Mouse (Mus musculus): ENCODE data around the gene Ucp1. TPM values are rescaled to one million over a fixed set of nuclear protein-coding genes. Genes with fewer than 3 reads are reported as not detected.
"Not testable (repeated sequence)": the region's sequence is repeated elsewhere in the genome, so short reads cannot be mapped to it uniquely, and the experiment has no call there.

The Ucp1 gene
- polyA plus RNA-seq, 1 experiment from 2014 or later = not detected

DNA sequence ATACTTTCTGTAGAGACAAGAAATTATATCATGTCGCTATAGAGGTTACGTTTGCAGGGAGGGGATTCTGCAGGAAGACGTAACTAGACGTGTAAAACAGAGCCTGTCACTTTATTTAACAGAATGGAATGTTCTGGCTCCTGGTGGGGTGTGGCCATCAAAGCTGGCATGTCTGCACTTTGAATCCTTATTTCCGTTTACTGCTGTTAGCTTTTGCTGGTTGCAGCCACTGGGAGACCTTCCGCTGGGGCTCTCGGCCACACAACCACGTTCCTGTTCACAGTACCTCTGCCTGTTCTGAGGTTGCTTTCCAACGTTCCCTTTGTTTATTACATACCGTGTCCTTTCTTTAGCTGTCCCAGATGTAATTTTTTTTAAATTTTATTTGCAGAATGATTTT, 17.7 kb upstream of the Ucp1 start:
- no peaks in the 10 kb centered on the region for H3K27me3 ChIP-seq (ENCODE audit: control insufficient read depth, insufficient read depth, low read length)
- ATAC-seq (ENCODE audit: low FRiP score) (no peak), DNase-seq (ENCODE audit: low spot score) (no peak)
- H3K9ac ChIP-seq (ENCODE audit: low read depth, low read length) = no peak overlapping the region
- no peaks in the 10 kb centered on the region for H3K36me3 ChIP-seq (ENCODE audit: control insufficient read depth, insufficient read depth, low read length)
- H3K27ac ChIP-seq (ENCODE audit: low read depth, low read length) = no peak overlapping the region
- no peak overlapping the region for H3K4me3 ChIP-seq (ENCODE audit: low read depth, low read length)
- whole genome bisulfite sequencing = 84% methylated on average over 10 of the region's 10 CpGs
- H3K9me3 ChIP-seq (ENCODE audit: control insufficient read depth, low read length) = no peaks in the 10 kb centered on the region
- no peak overlapping the region for H3K4me2 ChIP-seq (replicated peaks; ENCODE audit: low read depth, low read length)
- no peaks in the 10 kb centered on the region for H3K4me1 ChIP-seq (replicated peaks; ENCODE audit: control insufficient read depth, insufficient read depth, low read length)

DNA sequence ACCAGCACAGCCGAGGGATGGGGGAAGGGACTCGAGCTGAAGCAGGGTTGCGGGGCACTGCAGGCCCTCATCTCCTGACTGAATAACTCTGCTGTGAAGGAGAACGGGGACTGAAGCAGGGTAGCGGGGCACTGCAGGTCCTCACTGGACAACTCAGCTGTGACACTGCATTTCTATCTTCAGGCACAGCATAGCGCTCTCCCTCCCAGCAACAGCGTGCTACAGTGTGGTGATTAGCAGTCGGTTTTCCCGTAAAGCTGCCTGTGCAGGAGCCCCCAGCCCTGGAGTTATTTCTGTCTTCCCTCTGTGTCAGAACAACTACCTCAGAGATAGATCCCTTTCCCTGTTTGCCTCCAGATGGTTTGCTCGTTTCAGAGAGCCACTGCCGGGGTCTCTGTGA, 15.7 kb upstream of the Ucp1 start:
- Histone ChIP-seq H3K27ac (ENCODE audit: low read depth, low read length) (no peak overlapping the region), H3K4me1 (replicated peaks; ENCODE audit: control insufficient read depth, insufficient read depth, low read length) (no peaks in the 10 kb centered on the region), H3K4me2 (replicated peaks; ENCODE audit: low read depth, low read length) (no peak overlapping the region), H3K9ac (ENCODE audit: low read depth, low read length) (no peak overlapping the region), H3K4me3 (ENCODE audit: low read depth, low read length) (no peak overlapping the region), H3K9me3 (ENCODE audit: control insufficient read depth, low read length) (no peaks in the 10 kb centered on the region), H3K27me3 (ENCODE audit: control insufficient read depth, insufficient read depth, low read length) (no peaks in the 10 kb centered on the region), H3K36me3 (ENCODE audit: control insufficient read depth, insufficient read depth, low read length) (no peaks in the 10 kb centered on the region)
- WGBS = 62% methylated on average over 11 of the region's 11 CpGs
- ATAC-seq (ENCODE audit: low FRiP score) (no peak), DNase-seq (ENCODE audit: low spot score) (no peak)

DNA sequence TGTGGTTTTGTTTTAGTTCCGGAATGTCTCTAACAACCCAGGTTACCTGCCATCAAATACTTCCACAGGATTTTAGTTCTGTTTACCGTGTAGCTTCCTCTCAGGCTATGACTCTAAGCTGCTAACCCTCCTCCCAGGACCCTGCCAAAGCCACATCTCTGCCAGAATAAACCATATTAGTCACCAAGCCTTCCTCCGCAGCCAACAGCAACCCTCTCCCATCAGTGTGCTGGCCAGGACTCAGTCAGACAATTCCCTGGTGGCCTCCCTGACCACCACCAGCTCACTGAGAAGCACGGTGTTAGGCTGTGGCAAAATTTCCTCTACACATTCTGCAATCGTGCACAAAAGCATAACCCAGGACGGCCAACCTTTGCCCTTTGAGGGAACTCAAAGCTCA, 11.7 kb upstream of the Ucp1 start:
- no peak for DNase-seq (ENCODE audit: low spot score)
- ATAC-seq (ENCODE audit: low FRiP score) = no peak
- WGBS = 84% methylated on average over 6 of the region's 6 CpGs

DNA sequence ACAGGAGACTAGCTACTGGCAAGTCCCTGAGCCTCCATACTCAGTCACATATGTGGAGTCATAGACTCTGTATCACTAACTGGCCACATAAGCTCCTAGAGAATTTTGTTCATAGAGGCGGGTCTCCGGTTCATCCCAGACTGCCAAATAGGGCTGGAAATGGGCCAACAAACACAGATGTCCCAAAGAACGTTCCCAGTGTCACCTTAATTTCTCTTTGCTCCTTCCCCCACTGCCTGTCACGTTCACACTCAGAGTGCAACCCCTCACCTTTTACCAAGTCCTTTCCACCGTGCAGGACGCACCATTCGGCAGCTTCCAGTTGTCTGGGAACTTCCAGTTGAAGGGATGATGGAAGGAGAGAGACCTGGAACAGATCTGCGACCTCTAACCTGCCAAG, 4.8 kb upstream of the Ucp1 start:
- Histone ChIP-seq H3K9me3 (ENCODE audit: control insufficient read depth, low read length) (no peaks in the 10 kb centered on the region), H3K4me3 (ENCODE audit: low read depth, low read length) (no peak overlapping the region), H3K27me3 (ENCODE audit: control insufficient read depth, insufficient read depth, low read length) (0 out of 2 replicates have a peak, but pooled peaks cover 4% of the 10 kb centered on the region), H3K27ac (ENCODE audit: low read depth, low read length) (no peak overlapping the region), H3K4me1 (replicated peaks; ENCODE audit: control insufficient read depth, insufficient read depth, low read length) (no peaks in the 10 kb centered on the region), H3K4me2 (replicated peaks; ENCODE audit: low read depth, low read length) (no peak overlapping the region), H3K9ac (ENCODE audit: low read depth, low read length) (no peak overlapping the region), H3K36me3 (ENCODE audit: control insufficient read depth, insufficient read depth, low read length) (no peaks in the 10 kb centered on the region)
- 85% methylated on average over 8 of the region's 8 CpGs for WGBS
- DNase-seq (ENCODE audit: low spot score) (no peak), ATAC-seq (ENCODE audit: low FRiP score) (no peak)

More for the DNA sequence above, 11.7 kb upstream of the Ucp1 start:
- no peaks in the 10 kb centered on the region for H3K36me3 ChIP-seq (ENCODE audit: control insufficient read depth, insufficient read depth, low read length)
- no peak overlapping the region for H3K4me2 ChIP-seq (replicated peaks; ENCODE audit: low read depth, low read length)
- no peak overlapping the region for H3K4me3 ChIP-seq (ENCODE audit: low read depth, low read length)
- H3K9me3 ChIP-seq (ENCODE audit: control insufficient read depth, low read length) = no peaks in the 10 kb centered on the region
- H3K4me1 ChIP-seq (replicated peaks; ENCODE audit: control insufficient read depth, insufficient read depth, low read length) = no peaks in the 10 kb centered on the region
- no peak overlapping the region for H3K27ac ChIP-seq (ENCODE audit: low read depth, low read length)
- no peak overlapping the region for H3K9ac ChIP-seq (ENCODE audit: low read depth, low read length)
- no peaks in the 10 kb centered on the region for H3K27me3 ChIP-seq (ENCODE audit: control insufficient read depth, insufficient read depth, low read length)

DNA sequence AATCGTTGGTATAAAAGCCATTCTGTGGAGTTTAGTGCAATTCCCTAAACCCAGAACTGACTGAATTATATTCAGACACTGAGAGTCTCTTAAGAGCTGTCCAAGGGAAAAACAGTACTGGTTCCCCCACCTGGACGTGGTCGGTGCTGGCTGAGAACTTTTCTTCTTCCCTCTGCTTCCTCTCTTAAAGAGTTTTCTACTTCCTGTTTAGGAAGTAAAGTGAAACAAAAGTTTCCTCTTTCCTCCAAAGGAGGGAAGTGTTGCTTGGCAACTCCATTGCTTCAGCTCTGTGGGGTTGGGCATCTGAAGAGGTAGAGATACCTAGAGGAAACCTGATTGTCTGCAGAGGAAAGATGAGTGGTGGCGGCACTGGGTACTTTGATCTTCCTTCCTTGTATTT, 7.2 kb downstream of the Ucp1 start:
- ATAC-seq (ENCODE audit: low FRiP score) (no peak), DNase-seq (ENCODE audit: low spot score) (no peak)
- 83% methylated on average over 4 of the region's 4 CpGs for WGBS
- no peaks in the 10 kb centered on the region for H3K36me3 ChIP-seq (ENCODE audit: control insufficient read depth, insufficient read depth, low read length)
- no peak overlapping the region for H3K9ac ChIP-seq (ENCODE audit: low read depth, low read length)
- H3K4me2 ChIP-seq (replicated peaks; ENCODE audit: low read depth, low read length) = no peak overlapping the region
- H3K27me3 ChIP-seq (ENCODE audit: control insufficient read depth, insufficient read depth, low read length) = no peaks in the 10 kb centered on the region
- no peak overlapping the region for H3K4me3 ChIP-seq (ENCODE audit: low read depth, low read length)
- H3K4me1 ChIP-seq (replicated peaks; ENCODE audit: control insufficient read depth, insufficient read depth, low read length) = no peaks in the 10 kb centered on the region
- H3K27ac ChIP-seq (ENCODE audit: low read depth, low read length) = no peak overlapping the region
- H3K9me3 ChIP-seq (ENCODE audit: control insufficient read depth, low read length) = no peaks in the 10 kb centered on the region

DNA sequence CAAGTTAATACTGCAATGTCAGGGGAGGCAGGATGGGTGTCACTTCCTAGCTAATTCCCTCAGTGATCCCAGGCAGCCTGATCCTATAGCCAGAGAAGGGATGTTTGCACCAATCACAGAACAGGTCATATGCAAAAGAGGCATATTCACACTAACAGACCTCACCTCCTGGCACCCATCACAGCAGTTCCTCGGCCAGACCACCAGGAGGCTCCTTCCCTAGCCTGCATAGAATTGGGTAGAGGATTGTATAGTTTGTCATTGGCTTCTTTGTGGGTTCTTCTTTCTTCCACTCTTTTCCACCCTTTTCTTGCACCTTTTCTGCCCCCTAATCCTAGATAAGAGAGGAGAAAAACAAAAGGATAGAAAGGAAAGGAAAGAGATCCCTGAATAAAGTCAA, 10.0 kb downstream of the Ucp1 start:
- H3K9ac ChIP-seq (ENCODE audit: low read depth, low read length) = no peak overlapping the region
- ATAC-seq (ENCODE audit: low FRiP score) (no peak), DNase-seq (ENCODE audit: low spot score) (no peak)
- no peaks in the 10 kb centered on the region for H3K9me3 ChIP-seq (ENCODE audit: control insufficient read depth, low read length)
- H3K36me3 ChIP-seq (ENCODE audit: control insufficient read depth, insufficient read depth, low read length) = no peaks in the 10 kb centered on the region
- H3K4me3 ChIP-seq (ENCODE audit: low read depth, low read length) = no peak overlapping the region
- WGBS = 38% methylated on average over 1 of the region's 1 CpGs
- H3K27ac ChIP-seq (ENCODE audit: low read depth, low read length) = no peak overlapping the region
- H3K27me3 ChIP-seq (ENCODE audit: control insufficient read depth, insufficient read depth, low read length) = no peaks in the 10 kb centered on the region
- no peak overlapping the region for H3K4me2 ChIP-seq (replicated peaks; ENCODE audit: low read depth, low read length)
- no peaks in the 10 kb centered on the region for H3K4me1 ChIP-seq (replicated peaks; ENCODE audit: control insufficient read depth, insufficient read depth, low read length)

DNA sequence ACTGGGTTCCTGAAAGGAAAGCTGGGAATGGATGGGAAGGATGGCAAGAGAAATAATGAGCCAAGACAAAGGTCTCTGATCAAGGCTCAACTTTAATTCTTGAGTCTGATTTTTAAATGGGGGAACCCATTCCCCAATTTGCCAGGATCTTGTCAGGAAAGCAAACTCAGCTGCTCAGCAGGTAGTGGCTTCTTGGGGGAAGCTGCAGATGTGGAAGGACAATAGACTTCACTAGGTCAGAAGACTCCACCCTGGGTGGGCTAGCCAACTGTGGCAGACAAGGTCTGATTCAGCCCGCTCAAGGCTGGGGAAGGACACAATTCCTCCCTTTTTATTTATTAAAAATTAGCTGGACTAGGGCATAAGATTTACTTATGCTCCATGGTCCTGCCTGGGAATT, 14.8 kb downstream of the Ucp1 start:
- ATAC-seq (ENCODE audit: low FRiP score) (no peak), DNase-seq (ENCODE audit: low spot score) (no peak)
- no peak overlapping the region for H3K4me2 ChIP-seq (replicated peaks; ENCODE audit: low read depth, low read length)
- H3K27ac ChIP-seq (ENCODE audit: low read depth, low read length) = no peak overlapping the region
- no peak overlapping the region for H3K4me3 ChIP-seq (ENCODE audit: low read depth, low read length)
- no peaks in the 10 kb centered on the region for H3K36me3 ChIP-seq (ENCODE audit: control insufficient read depth, insufficient read depth, low read length)
- H3K27me3 ChIP-seq (ENCODE audit: control insufficient read depth, insufficient read depth, low read length) = no peaks in the 10 kb centered on the region
- no peaks in the 10 kb centered on the region for H3K4me1 ChIP-seq (replicated peaks; ENCODE audit: control insufficient read depth, insufficient read depth, low read length)
- WGBS = 100% methylated on average over 1 of the region's 1 CpGs
- H3K9me3 ChIP-seq (ENCODE audit: control insufficient read depth, low read length) = no peaks in the 10 kb centered on the region
- no peak overlapping the region for H3K9ac ChIP-seq (ENCODE audit: low read depth, low read length)

DNA sequence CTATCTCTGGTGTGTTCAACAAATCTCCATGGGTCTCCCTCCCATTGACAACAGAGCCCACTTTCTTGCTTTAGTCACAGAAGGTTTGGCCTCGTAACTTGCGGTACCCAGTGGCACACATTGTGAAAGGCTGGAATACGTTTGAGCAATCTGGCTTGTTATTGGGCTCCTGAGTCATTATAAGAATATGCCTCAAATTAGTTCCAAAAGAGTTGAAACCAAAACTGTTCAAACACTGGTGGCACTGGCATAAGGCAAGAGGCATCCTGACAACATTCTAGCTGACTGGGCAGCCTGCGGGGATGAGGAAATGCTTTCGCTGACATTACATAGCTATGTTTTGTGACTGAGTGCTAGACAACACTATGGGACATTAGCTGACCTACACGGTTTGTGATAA, 19.7 kb downstream of the Ucp1 start:
- Histone ChIP-seq H3K9ac (ENCODE audit: low read depth, low read length) (no peak overlapping the region), H3K27ac (ENCODE audit: low read depth, low read length) (no peak overlapping the region), H3K4me3 (ENCODE audit: low read depth, low read length) (no peak overlapping the region), H3K4me1 (replicated peaks; ENCODE audit: control insufficient read depth, insufficient read depth, low read length) (no peaks in the 10 kb centered on the region), H3K9me3 (ENCODE audit: control insufficient read depth, low read length) (no peaks in the 10 kb centered on the region), H3K36me3 (ENCODE audit: control insufficient read depth, insufficient read depth, low read length) (no peaks in the 10 kb centered on the region), H3K27me3 (ENCODE audit: control insufficient read depth, insufficient read depth, low read length) (no peaks in the 10 kb centered on the region), H3K4me2 (replicated peaks; ENCODE audit: low read depth, low read length) (no peak overlapping the region)
- ATAC-seq (ENCODE audit: low FRiP score) = no peak
- WGBS = 93% methylated on average over 6 of the region's 6 CpGs
- DNase-seq (ENCODE audit: low spot score) = no peak

DNA sequence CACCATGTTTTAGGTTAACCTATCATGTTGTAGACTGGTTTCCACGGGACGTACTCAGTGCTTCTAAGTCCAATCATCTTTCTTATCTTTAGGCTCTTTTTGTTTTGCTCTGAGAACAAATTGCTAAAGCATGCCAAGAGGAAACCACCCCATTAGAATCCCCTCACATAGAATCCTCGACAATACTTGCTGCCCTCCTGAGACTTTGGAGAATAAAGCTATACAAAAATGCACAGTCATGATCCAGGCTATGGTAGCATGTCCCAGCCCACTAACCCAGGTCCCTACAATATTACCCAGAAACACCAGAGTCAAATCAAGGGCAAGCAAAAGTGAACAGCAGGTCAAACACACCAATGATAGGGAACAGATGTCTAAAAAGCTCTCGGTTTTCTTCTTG, 24.9 kb downstream of the Ucp1 start:
- H3K27ac ChIP-seq (ENCODE audit: low read depth, low read length); ATAC-seq (ENCODE audit: low FRiP score); DNase-seq (ENCODE audit: low spot score); H3K4me2 ChIP-seq (replicated peaks; ENCODE audit: low read depth, low read length); H3K9ac ChIP-seq (ENCODE audit: low read depth, low read length); H3K9me3 ChIP-seq (ENCODE audit: control insufficient read depth, low read length); H3K4me1 ChIP-seq (replicated peaks; ENCODE audit: control insufficient read depth, insufficient read depth, low read length); H3K36me3 ChIP-seq (ENCODE audit: control insufficient read depth, insufficient read depth, low read length); H3K4me3 ChIP-seq (ENCODE audit: low read depth, low read length); H3K27me3 ChIP-seq (ENCODE audit: control insufficient read depth, insufficient read depth, low read length): not testable (repeated sequence)
- WGBS = 93% methylated on average over 4 of the region's 4 CpGs

Data from hindbrain, embryonic 11.5 days (tissue).